Mouse (Mus musculus) CD8-positive naive resting alpha-beta T cell, adult 57 days (primary cell): ENCODE measurements around the gene Snrpc. TPM values are rescaled to one million over a fixed set of nuclear protein-coding genes. Genes with fewer than 3 reads are reported as not detected.

ENCODE experiments used
- total RNA-seq: library from RNA; stranded (reverse); gene quantifications from one replicate; pipeline ENCODE4 v1.2.4, GENCODE M21; 2023

Gene Snrpc
- total RNA-seq, result 68.4 TPM

DNA sequence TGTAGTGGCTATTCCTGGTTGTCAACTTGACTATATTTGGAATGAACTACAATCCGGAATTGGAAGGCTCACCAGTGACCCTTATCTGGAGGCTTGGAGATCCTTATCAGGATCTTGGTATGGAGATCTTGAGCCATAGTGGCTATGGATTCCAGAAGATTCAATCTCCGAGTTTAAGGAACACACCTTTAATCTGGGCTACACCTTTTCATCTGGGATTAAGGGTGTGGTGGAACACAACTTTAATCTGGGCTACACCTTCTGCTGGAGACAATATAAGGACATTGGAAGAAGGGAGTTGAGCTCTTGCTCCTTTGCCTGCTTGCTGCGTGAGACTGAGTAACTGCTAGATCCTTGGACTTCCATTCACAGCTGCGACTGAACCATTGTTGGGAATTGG, at the start of gene Snrpc:
Gene Snrpc, plus strand, starts transcription at position 301 of the 400 bp plus-strand sequence.

GRCm38 (mm10) chr17:27820568-27821406, 17.2 kb upstream of the Snrpc start, which contains the start of gene D17Wsu92e:
D17Wsu92e (minus strand) TSS chr17:27820648.

GRCm38 (mm10) chr17:27856265-27856797, 18.4 kb downstream of the Snrpc start, which contains the start of gene Uhrf1bp1:
Uhrf1bp1 (plus strand) TSS chr17:27856441.

Other genes starting within 250 kb of the Snrpc start
- gene Nudt3, start 214.7 kb upstream of the Snrpc start, total RNA-seq, result 113 TPM
- not detected for gene RPS10-NUDT3, start 202.9 kb upstream of the Snrpc start, total RNA-seq
- 3,366 TPM for gene Rps10, start 201.5 kb upstream of the Snrpc start, total RNA-seq
- gene Pacsin1, start 182.6 kb upstream of the Snrpc start, total RNA-seq, result 34.2 TPM
- gene Spdef, start 109.2 kb upstream of the Snrpc start, total RNA-seq, result 0.98 TPM
- gene D17Wsu92e, start 17.5 kb upstream of the Snrpc start, total RNA-seq, result 76.9 TPM
- gene Uhrf1bp1, start 18.3 kb downstream of the Snrpc start, total RNA-seq, result 2.9 TPM
- 43.9 TPM for gene Anks1, start 71.2 kb downstream of the Snrpc start, total RNA-seq
- 25.2 TPM for gene Taf11, start 71.7 kb downstream of the Snrpc start, total RNA-seq
- 8.0 TPM for gene Tcp11, start 242.5 kb downstream of the Snrpc start, total RNA-seq